Mouse (Mus musculus): Measurements from ENCODE around the gene 1110059E24Rik.
A peak's percentile ranks its signal among the peaks of the same experiment; 100 is the strongest.
"Not testable (repeated sequence)": the region's sequence is repeated elsewhere in the genome, so short reads cannot be mapped to it uniquely, and the experiment has no call there.

Gene 1110059E24Rik

GRCm38 (mm10) chr19:21652285-21653171 lies at the start of gene 1110059E24Rik:
1110059E24Rik (minus strand) TSS chr19:21652976.
- peak; percentile 98 for DNase-seq (ENCODE audit: low read depth, low spot score)

DNA sequence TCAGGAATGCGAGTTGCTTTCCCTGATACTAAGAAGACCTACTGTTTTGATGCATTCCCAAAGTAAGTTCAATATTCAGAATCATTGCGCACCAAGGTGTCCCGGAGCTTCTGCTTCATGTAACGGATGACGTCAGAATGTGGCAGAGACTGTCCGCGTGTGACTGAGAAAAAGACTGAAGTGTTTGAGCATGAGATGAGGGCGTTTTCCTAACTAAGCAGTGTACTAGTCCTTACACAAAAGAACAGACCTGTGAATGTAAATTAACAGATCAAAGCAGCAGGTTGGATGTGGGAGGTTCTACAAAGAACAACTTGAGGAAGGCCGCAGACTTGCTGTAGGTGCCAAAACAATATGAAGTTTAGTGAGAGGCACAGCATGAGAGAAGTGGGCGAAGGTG lies 28.2 kb upstream of the 1110059E24Rik start:
- DNase-seq (ENCODE audit: low read depth, low spot score), result no peak

GRCm38 (mm10) chr19:21680091-21680490 lies 27.3 kb upstream of the 1110059E24Rik start:
- no peak for DNase-seq (ENCODE audit: low read depth, low spot score)

DNA sequence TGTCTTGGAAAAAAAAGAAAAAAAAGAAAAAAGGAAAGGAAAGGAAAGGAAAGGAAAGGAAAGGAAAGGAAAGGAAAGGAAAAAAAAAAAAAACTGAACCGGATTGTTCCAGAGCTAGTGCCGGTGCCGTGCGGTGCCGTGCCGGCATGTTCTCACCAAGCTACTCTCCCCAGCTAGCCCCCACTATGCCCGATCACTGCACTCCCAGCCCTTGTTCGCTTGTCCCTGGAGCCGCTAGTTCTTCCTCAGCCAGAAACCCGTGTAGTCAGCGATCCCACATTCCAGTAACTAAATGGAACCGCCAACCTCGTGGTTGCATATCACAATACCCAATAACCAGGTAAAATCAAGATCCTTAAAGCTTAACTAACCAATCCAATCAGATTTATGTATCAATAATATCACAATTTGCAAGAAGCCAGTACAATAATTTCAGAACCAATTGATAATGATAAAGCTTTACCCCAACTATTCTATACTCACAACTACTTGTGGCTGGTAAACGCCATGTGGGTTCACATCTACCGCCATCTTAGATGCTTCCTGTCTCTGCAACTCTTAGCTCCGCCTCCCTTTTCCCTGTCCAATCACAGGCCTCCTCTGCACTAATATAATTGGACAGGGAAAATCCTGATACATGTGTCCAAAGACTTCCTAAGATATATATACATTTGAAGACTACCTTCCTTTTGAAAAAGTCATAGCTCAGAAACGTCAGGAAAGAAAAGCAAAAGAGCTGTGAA lies 21.7 kb upstream of the 1110059E24Rik start:
- no peak for DNase-seq (ENCODE audit: low read depth, low spot score)

DNA sequence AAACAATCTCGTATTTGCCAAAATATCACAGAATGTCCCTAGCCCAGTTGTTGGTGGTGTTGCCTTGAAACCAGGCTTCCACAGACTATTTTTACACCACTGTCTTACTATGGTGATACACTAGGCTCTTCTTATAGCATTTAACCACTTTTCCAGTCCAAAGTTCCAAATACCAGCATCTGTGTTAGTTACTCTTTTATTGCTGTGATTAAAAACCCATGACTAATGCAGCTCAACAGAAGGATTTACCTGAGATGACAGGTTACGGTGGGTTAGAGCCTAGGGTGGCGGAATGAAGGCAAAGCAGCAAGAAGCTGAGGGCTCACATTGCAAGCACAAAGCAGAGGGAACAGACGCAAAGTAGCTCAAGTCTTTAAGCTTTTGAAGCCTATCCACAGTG lies 16.9 kb upstream of the 1110059E24Rik start:
- no peak for DNase-seq (ENCODE audit: low read depth, low spot score)

GRCm38 (mm10) chr19:21663756-21664456 lies 11.1 kb upstream of the 1110059E24Rik start:
- DNase-seq (ENCODE audit: low read depth, low spot score), result no peak

DNA sequence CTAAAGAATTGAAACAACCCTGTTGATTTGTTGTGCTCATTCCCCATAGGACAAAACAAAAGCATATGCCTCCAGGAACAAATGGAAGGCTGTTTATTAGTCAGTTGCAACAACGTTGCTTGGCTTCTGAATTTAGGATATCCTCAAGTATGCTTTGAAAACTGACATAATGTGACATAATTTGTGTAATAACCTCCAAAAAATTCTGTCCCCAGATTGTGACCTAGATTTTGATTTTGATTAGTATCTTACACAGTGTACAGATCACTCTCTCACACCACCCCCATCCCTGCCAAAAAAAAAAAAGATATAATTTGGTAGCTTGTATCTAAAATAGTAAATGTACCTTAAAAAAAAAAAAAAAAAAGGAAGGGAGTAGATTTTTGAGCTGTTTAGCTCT lies 8.0 kb upstream of the 1110059E24Rik start:
- no peak for DNase-seq (ENCODE audit: low read depth, low spot score)

DNA sequence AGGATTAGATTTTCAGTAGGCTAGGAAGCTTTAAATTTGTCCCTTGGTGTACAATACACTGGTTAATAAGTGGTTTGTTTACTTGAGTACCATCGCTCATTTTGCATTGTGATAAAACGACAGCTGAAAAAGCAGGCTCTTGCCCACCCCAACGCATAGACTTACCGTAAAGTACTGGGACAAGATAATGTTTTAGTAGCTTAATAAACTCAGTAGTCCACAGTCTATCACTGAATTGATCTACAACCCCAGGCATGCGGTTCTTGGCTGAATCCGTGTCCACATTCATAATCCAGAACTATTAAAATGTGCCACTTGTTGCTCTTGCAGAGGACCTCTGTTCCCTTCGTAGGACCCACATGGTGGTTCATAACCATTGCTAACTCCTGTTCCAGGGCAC lies 2.0 kb upstream of the 1110059E24Rik start:
- no peak for DNase-seq (ENCODE audit: low read depth, low spot score)

DNA sequence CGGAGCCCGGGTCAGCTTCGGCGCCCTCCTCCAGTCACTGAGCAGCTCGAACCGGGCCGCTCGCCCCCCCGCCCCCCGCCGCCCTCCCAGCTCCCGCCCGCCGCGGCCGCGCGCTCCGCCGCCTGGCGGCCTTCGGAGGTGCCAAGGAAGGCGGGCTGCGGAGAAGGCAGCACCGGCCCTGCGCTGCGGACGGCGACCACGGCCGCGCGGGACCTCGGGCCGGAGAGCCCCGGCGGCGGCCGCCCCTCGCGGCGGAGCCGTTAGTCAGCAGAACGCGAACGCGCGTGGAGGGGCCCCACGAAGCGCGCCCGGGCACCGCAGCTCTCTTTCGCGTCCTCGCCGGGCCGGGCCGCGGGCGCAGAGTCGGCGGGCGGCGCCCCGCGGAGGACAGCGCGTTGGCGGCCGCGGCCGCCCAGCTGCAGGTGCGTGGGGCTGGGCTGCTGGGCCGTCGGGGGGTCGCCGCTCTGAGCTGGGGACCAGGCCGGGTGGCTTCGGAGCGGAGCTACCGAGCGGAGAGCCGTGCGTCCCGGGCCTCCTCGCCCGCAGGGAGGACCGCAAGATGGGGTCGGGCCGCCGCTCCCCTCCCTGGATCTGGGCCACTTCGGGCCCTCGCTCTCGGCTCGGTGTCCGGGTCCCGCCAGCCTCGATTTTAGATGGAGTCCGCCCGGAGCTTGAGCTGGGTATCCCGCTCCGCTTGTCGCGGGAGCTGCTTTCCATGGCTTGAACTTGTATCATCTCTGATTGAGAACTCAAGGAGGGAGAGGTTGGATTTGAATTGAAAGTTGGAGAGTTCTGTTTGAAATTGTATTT lies 601 bp upstream of the 1110059E24Rik start, which contains the start of gene Abhd17b:
Gene Abhd17b (plus strand): TSS at position 14 of the 810 bp plus-strand sequence.
- DNase-seq (ENCODE audit: low read depth, low spot score), result peak; percentile 59

DNA sequence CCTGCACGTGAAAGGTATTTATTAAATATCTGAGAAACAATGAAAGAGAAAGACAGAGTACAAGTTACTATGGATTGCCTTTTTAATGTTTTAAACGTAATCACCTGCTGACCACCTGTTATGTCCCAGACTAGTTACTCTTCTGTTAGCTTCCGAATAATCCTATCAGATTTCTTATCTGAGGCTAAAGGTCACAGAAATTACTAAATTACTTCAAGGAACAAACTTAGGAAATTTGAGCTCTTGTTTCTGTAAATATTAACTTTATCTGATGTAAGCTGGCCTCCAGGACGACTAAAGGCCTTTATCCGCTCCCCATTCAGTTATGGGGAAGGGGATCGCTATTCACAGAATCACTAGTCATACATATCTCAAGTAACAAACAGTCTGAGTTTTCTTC lies 1.1 kb downstream of the 1110059E24Rik start:
- DNase-seq (ENCODE audit: low read depth, low spot score), result no peak

- DNase-seq (ENCODE audit: low read depth, low spot score), result no peak
Measured at GRCm38 (mm10) chr19:21646142-21646541, 6.6 kb downstream of the 1110059E24Rik start.

DNA sequence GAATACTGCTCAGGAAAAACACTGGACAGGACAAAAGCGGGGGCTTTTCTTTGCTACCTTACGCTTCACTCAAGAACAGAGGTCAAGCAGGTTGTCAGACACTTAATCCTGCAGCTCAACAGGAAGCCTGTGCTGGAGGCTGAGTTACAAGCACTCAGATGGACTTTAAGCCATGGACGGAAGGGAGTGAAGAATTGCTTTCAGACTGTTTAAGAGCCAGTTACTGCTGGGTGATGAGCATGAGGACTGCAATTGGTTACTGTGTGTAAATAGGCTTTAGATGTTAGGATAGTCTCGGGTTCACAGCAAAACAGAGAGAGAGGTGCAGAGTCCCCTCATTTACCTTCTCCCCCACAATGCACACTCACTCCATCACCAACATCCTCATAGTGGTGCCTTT lies 7.5 kb downstream of the 1110059E24Rik start:
- no peak for DNase-seq (ENCODE audit: low read depth, low spot score)

- DNase-seq (ENCODE audit: low read depth, low spot score), result no peak
Measured at GRCm38 (mm10) chr19:21643935-21644334, 8.8 kb downstream of the 1110059E24Rik start.

DNA sequence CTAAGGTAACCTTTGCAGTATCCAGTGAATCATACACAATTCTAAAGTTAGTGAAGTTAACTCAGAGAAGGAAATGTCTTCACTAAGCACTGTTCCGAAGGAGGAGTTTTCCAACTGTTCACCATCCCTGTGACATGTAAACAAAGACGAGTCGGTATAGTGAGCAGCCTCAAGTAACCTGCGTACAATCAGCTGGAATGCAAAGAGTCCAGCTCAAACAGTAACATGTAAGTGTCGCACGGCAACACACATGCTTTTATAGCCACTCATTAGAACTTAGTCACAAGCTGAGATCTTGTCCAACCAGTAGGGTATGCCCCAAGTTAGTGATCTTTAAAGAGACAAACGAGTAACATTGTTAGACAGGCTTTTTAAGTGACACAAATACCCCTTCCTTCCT lies 15.1 kb downstream of the 1110059E24Rik start:
- DNase-seq (ENCODE audit: low read depth, low spot score), result no peak

DNA sequence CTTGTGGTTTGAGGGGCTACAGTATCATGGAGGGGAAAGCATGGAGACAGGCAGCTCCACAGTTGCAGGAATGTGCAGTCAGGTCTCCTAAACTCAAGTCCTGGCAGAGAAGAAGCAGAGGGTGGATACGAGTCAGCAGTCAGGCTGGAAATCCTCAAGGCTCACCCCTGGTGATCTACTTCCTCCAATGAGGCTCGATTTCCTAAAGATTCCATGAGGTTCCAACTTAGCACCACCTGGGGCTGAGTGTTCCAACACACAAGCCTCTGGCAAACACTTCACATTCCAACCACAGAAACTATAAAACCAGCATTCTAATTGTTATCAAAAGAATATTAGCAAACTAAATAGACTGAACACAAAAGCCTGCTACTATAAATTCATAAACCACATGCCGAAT lies 15.9 kb downstream of the 1110059E24Rik start:
- no peak for DNase-seq (ENCODE audit: low read depth, low spot score)

DNA sequence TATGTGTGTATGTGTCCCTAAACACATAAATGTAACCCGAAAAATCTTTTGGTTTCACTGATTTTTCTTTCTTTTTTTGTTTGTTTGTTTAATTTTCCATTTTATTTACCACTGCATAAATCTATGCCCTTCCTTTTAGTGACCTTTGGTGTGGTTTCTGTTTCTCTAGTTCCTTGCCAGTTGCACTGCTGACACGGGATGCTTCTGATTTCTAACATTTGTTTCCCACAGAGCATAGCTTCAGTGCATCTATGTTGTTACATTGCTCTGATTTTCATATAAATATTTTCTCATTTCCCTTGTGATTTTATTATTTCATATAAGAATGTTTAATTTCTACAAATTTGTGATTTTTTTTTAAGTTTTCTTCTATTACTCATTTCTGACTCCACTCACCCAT lies 17.4 kb downstream of the 1110059E24Rik start:
- DNase-seq (ENCODE audit: low read depth, low spot score), result no peak

DNA sequence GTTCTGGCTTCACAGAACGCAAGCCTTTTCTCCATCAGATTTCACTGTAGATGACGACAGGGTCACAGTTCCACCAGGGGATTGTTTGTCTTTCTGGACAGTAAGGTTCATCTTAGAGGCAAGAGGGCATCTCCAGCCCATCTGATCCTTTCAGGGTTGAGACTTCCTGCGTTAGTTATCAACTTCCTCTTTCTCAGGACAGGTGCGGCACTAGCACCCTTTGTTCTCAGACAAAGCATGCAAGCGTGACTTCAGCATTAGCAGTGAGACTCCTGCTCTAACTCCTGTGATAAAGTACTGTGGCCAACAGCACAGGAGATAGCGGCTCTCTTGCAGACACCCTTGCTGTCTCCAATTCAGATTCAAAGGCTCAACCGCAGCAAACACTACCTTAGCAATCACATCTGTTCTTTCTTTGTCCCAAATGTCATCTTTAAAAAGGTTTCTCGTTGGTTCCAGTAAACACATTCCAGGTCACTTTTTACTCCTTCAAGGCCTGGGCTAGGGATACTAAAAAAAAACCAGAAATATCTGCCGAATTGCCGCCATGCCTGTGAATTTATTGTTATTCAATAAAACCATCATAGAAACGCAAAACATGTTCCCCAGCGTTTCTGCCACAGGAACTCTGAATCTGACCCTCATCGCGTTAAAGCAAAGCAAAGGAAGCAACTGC lies 22.0 kb downstream of the 1110059E24Rik start:
- DNase-seq (ENCODE audit: low read depth, low spot score), result no peak

- DNase-seq (ENCODE audit: low read depth, low spot score), result no peak
Measured at GRCm38 (mm10) chr19:21629501-21629900, 23.3 kb downstream of the 1110059E24Rik start.

- no peak for DNase-seq (ENCODE audit: low read depth, low spot score)
Measured at GRCm38 (mm10) chr19:21629030-21629429, 23.7 kb downstream of the 1110059E24Rik start.

DNA sequence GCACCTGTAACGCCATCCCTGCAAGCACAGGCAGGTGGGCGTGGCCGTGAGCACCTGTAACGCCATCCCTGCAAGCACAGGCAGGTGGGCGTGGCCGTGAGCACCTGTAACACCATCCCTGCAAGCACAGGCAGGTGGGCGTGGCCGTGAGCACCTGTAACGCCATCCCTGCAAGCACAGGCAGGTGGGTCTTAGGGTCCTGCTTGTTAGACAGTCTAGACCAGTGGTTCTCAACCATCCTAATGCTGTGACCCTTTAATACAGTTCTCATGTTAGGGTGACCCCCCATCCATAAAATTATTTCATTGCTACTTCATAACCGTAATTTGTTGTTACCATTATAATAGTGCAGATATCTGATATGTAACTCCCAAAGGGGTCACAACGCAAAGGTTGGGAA lies 24.3 kb downstream of the 1110059E24Rik start:
- DNase-seq (ENCODE audit: low read depth, low spot score), result not testable (repeated sequence)

All from mesoderm, embryonic 11.5 days (tissue).